Mouse (Mus musculus) adrenal gland, postnatal 25 days (tissue): ENCODE data around the gene Stk39. TPM values are rescaled to one million over a fixed set of nuclear protein-coding genes. Genes with fewer than 3 reads are reported as not detected.

Experiments
- DNase-seq: peaks from one replicate; pipeline ENCODE4 v3.0.0; 2021; ENCODE audit warnings: mixed read lengths
- long read RNA-seq: library from polyadenylated mRNA; stranded (forward); transcript quantifications from one replicate; pipeline ENCODE4 v2.0.0, GENCODE M21; 2021
- total RNA-seq: library from RNA; stranded (reverse); gene quantifications from 2 replicates; pipeline ENCODE4 v1.2.3, GENCODE M21; 2021

Gene Stk39
- 68.8 and 69.7 TPM in 2 replicates for total RNA-seq
- long read RNA-seq, transcript Stk39-201 (18 exons, 3,536 nt): major isoform, 58 of 88 reads
- long read RNA-seq, partial matches to known transcripts: 12 of 88 reads
- long read RNA-seq, other reads (novel, unspliced or antisense): 18 of 88 reads

DNA sequence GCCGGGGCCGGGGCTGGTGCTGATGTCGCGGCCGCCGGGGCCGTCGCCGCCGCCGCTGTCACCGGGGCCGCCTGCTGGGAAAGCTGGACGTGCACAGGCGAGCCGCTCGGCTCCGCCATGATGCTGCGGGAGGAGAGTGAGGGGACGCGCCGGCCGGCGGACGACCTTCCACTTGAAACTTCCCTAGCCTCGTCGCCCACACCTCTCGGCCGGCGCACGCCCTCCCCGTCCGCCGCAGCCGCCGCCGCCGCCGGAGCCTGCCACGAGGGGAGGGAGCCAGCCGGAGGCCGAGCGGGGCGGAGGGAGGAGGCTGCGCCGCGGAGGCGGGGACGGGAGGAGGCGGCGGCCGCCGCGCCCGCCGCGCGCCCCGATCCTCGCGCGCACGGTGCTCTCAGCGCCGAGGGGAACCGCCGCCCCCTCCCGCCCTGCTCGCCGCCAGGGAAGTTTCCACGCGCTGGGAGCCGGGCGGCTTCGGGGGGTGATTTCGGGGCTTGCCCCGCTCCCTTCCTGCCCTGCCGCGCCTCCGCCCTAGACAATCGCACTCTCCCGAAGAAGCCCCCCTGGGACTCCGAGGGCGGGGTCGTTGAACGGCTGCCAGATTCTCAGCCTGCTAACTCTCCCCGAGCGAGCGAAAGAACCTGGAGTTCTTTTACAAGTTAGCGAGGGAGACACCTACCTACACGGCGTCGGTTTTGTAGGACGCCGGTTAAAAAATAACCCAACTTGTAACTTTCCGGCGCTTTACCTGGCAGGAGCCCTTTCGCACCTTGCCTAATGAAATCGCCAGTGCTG lies at the start of gene Stk39:
Gene Stk39 (minus strand): TSS at position 510 of the 792 bp plus-strand sequence.
- DNase-seq: peak; percentile 89

DNA sequence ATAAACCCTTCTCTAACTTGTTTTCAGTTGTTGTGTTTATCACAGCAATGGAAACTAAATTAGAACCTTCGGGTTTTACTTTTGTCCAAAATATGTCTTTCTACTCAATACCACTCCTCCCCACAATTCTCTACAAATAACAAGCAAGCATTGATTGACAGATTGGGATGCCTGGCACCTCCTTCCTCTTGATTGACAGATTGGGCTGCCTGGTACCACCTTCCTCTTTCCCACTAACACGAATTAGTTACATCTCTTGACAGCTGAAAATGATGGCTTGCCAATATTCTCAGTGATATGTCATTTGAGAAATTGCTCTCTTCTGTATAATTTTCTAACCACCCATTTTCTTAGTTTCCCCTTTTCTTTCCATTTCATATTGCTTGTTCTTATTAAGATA lies 43.3 kb upstream of the Stk39 start:
- DNase-seq: no peak

DNA sequence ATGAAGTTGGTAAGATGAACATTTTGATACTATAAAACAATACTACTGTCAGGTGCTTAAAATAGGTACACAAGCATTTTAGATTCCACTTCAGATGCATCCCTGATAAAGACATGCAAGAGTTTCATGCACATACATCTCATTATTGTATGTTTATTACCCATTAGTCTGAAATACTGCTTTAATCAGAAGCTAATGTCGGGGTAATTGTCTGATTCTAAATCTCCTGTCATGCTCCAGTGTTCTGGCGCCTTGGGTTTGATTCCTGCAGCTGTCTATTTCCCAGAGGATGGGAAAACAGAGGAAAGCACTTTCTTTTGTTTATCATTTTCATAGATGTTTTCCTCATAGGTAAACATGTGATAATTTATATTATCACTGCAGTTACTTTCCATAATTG lies 31.1 kb upstream of the Stk39 start:
- no peak for DNase-seq

DNA sequence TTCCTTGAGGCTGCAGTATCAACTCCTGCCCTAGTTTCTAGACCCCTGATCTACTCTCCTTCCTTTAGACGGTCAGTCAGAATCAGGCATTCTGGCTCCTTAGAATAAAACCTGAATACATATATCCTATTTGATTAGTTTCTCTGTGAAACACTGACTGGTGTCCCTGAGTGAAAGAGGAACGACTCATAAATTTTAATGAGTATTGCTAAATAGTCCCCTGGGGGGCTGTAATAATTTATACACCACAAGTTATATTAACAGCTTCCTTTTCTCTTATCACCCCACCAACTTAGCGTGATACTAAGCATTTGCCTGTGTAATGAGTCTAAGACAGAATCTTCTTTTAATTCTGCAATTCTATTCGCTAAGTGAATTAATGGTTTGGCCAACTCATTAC lies 30.7 kb upstream of the Stk39 start:
- no peak for DNase-seq

DNA sequence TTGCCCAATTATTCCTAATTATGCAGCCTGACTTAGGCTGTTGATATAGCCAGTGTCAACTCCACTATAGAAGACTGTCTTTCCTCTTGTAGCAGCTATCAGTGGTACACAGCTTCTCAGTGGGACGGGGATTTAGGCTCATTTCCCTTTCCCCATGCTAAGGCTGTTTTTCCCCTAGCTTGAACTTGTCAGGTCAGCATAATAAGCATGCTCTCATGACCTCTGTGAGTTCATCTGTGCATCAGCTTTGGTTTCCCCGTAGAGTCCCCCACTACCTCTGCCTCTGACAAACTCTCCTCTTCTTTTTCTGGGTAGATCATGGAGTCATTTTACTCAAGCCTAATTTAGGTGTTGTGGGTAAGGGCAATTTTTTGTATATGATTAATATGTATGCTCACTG lies 30.2 kb upstream of the Stk39 start:
- no peak for DNase-seq

DNA sequence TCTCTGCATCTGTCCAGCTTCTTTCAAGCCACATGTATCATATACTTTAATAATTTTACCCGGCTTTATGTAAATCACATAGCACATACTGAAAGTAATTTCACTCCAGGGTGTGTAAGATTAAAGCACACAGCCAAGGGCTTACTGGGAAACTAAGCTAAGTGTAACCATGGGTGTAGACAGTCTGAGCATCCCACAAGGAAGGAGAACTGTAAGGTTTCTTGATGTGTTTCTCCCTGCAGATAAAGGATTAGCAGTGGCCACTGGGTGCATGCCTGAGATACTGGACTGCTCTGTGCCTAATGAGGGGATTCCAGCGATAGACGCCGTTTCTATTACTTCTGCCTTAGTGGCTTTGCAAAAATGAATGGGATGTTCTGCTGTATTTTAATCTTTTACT lies 14.2 kb upstream of the Stk39 start:
- no peak for DNase-seq

DNA sequence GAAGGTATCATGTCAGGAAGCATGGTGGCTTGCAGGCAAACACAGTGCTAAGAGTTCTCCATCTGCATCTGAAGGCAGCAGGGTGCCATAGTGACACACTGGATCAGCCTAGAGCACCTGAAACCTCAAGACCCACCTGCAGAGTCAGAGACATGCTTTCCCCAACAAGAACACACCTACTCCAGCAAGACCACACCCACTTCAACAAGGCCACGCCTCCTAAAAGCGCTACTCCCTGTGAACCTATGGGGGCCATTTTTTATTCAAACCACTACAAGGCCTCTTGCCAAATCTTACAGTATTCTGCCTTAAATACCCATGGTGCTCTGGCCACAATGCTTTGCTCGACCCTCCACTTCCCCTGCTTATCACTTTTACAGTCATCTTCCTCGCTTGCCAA lies 13.1 kb upstream of the Stk39 start:
- no peak for DNase-seq

DNA sequence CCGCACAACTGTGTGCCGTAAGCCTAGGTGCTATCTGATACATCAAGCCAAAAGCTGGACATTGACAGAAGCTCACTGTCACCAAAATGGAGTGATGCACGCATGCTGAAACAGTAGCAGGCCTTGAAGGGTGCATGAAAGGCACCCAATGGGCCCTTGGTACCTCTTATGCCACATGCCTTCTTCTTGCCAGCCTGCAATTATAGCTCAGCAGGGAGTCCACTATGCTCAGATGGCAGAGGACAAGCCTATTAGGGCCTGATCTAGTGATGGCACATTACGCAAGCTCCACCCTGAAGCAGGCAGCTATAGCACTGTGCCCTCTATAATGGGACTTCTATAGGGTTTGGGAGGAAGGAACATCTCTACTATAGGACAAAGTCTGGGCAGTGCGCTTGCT lies 10.8 kb upstream of the Stk39 start:
- DNase-seq: no peak

DNA sequence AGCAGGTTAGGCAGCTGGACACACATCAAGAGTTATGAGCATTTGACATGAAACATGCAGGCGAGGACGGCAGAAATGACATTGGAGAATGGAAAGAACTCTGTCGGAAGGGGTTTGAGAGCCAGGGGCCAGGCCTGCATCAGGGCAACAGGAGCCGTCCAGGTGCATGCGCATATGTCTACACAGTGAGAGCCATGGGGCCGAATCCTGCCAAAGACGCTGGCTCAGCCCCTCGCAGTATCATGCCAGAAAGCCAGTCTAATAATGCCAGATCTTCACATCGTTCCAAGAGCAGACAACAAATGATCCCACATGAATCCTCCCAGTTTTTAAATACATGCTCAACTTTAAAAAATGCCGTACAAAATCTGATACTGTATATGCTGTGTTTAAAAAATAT lies 7.8 kb upstream of the Stk39 start:
- no peak for DNase-seq

DNA sequence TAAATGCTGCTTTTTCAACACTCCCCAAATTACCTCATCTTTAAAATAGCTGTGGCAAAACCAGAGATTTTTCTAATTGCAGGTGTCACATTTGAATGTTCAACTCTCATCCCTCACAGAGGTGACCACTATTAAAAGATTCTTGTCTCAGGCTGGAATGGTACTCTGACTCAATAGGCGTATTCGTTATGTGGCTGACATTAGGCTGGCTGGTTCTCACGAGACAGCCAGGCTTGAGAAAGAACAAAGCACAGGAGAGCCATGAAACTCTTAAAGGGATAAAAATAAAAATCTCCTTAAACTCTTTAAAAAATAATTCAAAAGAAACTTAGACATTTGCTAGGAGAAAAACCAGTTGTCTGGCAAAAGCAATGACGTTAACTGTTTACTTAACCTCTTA lies 853 bp upstream of the Stk39 start:
- DNase-seq: no peak

DNA sequence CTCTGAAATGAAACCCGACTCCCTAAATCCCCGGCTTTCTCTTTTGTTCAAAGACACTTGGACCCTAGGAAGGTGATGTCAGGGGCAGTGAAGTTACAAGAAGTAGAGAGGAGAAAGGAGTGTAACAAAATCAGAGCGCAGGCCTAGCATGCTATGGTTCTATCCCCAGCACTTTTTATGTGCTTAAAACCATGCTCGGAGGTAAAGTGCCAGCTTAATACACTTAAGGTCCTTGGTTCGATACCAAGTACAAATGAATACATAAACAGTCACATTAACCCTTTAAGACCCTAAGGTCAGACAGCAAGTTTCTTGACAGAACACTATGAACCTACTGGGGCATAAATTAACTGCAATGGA lies 463 bp upstream of the Stk39 start:
- no peak for DNase-seq

DNA sequence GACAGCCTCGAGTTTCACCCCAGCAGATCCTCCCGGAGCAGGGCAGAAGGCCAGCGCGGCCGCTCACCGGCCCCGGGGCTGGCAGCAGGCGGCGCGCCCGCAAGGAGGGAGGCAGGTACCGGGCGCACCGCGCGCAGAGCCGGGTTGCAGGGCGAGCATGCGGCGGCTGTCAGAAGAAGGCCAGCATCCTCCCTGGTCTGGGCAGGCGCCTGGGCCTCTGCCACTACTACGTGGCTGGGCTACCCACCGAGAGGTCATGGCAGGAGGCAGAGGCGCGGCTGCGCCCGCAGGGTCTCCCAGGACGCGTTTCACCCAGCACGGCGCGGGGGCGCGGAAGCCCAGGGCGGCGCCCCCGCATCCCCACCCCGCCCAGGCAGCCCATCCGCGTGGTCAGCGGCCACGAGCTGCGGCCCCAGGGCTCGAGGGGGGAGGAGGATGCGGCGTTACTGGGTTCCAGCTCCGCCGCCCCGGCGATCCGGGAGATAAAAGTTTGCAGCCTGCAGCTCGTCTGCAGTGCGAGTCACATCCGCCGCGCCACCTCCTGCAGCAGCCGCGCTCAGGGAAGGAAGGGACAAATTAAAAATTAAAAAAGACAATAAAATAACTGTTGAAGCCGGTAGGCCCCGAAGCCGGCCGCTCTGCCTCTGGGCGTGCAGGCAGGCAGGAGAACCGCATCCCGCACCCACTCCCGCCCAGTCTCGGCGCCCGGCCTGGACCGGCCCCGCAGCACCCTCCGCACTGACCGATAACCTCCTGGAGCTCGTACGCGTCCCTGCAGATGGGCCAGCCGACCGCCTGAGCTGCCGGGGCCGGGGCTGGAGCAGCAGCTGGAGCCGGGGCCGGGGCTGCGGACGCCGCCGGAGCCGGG lies 943 bp downstream of the Stk39 start:
- DNase-seq: peak; percentile 71

DNA sequence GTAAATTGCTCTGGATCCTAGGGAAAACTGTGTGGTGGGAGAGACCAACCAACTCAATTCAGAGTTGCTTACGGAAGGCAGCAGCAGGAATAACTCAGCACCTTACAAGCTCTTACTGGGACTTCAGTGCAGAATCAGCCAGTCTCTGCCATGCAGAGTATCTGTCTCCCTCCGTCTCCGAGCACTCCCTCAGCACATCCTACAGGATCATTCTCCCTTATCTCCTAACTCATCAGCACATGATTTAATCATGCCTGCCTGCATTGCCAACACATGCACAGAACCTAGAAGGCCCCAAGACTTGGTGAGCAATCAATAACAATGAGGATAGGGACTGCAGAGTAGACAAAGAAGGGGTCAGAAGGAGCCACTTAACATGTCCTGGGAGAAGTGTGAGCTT lies 2.6 kb downstream of the Stk39 start:
- DNase-seq: no peak

DNA sequence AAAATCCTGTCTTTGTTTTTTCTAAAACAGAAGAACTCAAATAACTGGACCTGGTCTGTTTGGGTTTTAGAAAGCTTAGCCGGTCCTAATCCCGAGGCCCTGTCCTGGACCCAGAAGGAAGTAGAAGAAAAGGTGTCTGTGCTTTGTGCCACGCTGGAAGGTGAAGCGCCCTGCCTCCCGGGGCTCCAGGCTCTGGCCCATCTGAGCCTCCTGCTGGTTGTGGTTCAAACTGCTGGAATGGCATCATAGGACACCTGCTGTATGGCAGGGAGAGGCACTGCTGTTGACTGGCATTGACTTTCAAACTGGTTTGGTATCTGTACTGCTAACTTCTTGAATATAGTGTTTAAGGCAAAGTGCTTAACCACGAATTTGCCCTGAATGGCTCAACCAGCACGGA lies 3.4 kb downstream of the Stk39 start:
- peak; percentile 66 for DNase-seq

DNA sequence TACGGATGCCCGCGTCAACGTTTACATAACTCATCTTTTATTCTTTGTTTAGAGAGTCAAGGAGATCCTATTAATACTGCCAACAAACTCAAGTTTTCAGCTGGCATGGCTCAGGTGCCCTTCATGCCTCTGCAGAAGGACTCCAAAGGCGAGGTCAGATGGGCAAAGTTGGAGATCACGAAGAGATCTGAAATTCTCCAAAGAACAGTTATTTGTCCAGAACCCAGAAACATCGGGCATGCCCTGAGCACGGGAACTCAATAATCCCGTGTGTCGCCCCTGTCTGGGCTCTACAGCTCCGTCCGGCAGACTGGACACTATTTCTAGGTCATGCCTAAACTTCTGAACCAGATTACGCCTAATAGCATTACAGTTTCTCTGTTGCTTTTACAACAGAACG lies 3.8 kb downstream of the Stk39 start:
- DNase-seq: no peak

DNA sequence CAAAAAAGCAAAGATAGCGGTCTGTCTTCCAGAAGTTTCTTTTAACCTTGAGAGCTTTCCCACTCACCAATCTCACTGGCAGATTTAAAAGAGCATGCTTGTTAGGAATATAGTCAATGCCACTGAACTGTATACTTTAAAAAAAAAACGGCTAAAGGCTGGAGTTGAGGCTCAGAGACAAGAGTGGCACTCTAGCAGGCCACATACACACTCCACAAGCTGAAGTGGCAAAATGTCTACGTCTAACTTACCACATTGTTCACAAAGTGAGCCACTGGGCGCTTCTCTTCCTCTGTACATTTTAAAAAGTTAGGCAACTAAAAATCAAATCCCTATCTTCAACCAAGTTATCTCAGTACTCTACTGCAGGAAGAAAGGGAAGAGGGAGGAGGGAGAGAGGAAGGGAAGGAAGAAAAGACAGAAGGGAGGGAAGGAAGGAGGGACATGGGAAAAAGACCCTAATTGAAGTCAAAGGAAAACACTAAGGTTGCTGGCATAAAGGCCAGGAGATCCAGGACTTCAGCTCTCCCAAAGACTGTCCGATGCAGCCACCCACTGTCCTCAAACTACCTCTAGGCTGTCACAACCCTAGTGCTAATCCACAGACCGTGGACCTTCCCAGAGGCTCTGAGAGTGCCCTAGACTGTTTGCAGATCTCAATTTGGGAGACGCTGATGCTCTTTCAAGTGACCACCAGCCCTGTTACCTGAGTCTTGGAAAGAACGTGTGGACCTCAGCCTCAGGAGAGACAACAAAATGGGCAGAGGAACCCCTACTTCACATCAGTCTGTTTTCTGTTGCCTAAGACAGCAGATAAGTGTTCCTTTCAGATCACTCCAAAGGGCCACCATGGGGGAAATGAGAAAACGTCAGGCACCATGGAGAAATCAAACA lies 4.7 kb downstream of the Stk39 start:
- DNase-seq: no peak

DNA sequence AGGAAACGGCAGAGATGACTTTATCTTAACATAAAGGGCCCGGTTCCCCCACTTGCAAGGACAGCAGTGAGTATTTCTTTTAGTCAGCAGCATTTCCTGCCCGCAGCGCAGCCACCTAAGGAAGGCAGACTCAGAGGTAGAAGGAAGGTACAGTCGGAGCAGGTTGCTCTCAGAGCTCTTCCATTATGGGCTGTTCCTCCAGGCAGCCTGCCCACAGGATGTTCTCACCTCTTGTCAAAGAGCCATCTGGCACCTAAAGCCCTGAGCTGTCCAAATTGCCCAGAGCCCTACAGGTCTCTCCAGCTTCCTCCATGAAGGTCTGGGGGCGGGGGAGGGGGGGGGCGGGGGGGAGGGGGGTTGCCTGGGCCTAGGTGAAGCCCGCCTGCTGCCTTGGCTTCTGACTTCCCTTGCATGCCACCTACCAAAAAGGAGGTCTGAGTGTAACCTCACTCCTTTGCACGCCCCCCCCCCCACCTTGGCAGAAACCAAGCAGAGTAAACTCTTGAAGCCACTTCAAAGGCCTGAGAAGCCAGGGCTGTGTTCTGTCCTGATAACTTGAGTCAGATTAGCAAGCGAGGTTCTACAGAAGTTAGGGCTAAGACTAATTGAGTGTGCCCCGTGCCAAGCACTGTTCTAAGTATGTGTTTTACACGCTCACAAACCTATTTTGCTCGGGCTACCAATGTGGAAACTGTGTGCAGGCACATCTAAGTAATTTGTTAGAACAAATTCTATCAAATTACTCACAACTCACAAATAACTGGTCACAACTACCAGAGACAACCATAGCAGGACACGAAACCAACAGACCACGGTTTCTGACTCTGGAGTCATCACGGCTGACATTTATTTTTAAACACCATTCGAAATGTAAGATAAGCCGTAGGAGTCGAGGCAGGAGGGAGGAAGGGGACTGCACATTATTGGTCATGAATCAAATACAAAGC lies 5.7 kb downstream of the Stk39 start:
- peak; percentile 55 for DNase-seq

DNA sequence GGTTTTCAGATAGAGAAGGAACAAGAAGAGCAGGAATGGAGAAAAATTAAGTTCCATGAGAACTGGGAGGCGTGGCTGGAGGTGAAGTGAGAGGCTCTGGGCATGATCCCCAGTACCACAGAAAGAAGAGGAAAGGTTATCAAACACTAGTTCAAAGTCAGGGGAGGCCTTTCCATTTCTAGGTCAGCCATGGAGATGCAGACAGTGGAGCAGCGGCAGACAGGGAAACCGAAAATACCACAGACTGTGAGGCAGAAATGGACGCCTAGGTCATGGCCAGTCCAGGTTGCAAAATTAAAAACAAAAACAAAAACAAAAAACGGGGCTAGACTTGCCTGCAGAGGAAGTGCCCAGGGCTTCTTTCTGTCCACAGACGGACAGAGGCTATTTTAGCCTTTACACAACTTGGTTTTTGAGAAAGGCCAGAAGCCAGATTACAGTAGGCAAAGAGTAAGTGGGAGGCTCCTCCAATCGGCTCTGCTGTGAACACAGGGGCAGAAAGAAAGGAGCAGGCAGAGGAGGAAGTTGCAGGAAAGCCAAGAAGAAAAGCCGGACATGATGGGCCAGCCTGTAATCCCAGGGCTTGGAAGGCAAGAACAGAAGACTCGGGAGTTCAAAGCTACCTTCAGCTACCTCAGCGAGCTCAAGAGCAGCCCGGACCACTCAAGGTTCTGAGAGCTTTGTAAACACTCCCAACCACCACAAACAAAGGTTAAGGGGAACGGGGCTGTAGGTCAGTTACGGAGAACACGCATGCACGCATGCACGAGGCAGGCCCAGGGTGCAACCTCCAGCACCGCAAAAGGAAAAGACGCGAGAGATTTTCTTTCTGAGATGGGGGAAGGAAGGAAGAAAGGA lies 6.6 kb downstream of the Stk39 start:
- DNase-seq: no peak

DNA sequence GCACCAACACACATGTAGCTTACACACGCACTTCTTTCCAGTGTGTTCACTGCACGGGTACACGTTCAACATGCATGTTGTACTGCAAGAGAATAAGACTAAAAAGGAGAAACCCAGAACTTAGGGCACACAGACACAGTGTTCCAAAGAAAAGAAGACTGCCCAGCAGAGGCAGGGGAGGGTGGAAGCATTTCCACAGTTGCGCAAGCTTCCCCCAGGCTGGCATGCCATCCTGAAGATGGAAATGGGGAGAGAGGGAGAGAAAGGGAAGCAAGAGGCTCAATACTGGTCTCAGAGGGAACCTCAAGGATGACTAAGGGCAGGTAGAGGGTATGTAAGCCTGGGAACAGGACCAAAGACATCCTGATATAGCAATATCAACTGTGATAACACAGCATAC lies 7.6 kb downstream of the Stk39 start:
- no peak for DNase-seq

DNA sequence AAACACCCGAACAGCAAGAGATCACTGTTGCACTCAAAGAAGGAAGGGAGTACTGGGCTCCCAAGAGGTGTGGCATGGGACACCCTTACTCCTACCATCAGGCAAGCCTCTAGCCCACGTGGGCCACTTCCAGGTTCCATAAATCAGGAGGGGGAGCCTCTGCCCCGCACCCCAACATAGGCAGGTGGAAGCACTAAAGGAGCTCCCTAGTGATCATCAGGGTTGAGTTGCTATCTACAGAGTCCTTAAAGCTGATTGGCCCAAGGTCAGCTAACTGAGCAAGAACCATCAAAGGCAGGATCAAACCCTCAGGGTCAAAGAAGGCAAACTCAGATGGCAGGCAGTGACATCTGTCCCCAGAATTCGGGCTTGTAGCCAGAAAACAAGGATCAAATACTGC lies 8.3 kb downstream of the Stk39 start:
- no peak for DNase-seq
